8 mouse cellular contexts compared by ENCODE assay signal in genomic region chr4:107803351-107804106, GRCm38 (mm10). TPM values are rescaled to one million over a fixed set of nuclear protein-coding genes. Genes with fewer than 3 reads are reported as not detected.
A peak's percentile ranks its signal among the peaks of the same experiment; 100 is the strongest.
DNase-seq lines count a peak whose midpoint lies in the region; ATAC-seq lines count a peak whose summit lies in the region.

No protein-coding gene starts in this region.

- under 1% methylated on average over 40 of the region's 46 CpGs for WGBS in hindbrain, embryonic 12.5 days

- peaks cover 48% of the 10 kb centered on the region for H3K4me1 ChIP-seq in hindbrain, embryonic 12.5 days

- H3K9me3 ChIP-seq in hindbrain, embryonic 12.5 days (replicated peaks): no peaks in the 10 kb centered on the region

- H3K9ac ChIP-seq in hindbrain, embryonic 12.5 days: peak overlapping the region; percentile 88

- H3K27me3 ChIP-seq in hindbrain, embryonic 12.5 days: peaks cover 13% of the 10 kb centered on the region; the same call in 1 of the 2 replicates

- peak; percentile 85 for ATAC-seq in hindbrain, embryonic 12.5 days (ENCODE audit: low FRiP score)

- peak overlapping the region; percentile 96 for H3K4me2 ChIP-seq in hindbrain, embryonic 12.5 days (replicated peaks)

- H3K4me3 ChIP-seq in hindbrain, embryonic 12.5 days: peak overlapping the region; percentile 62

- DNase-seq in NIH3T3 (ENCODE audit: low read depth): peak; percentile 95
- peak; percentile 79 for DNase-seq in cerebellum, adult 9-10 months
- peak; percentile 79 for DNase-seq in forelimb bud, embryonic 11.5 days (ENCODE audit: low read depth, low spot score)
- DNase-seq in left cerebral cortex, adult 11 months (ENCODE audit: low spot score): peak; percentile 58
- peak; percentile 83 to 88 for DNase-seq in lung, postnatal 4 days
- peak; percentile 94 for DNase-seq in retina, postnatal 1 day
- DNase-seq in thymus, postnatal 36 days: peak; percentile 63 to 78

- H3K36me3 ChIP-seq in hindbrain, embryonic 12.5 days: peaks cover 25% of the 10 kb centered on the region; the same call in 1 of the 2 replicates

- H3K27ac ChIP-seq in hindbrain, embryonic 12.5 days: peak overlapping the region; percentile 97

RNA-seq across cellular contexts. Expression of gene Lrp8, which starts 1.5 kb away (rescaled TPM):
- 46.7 and 52.6 TPM in 2 replicates for polyA plus RNA-seq in hindbrain, embryonic 12.5 days (2016; fragmentation: Nextera tagmentation; extraction: Ambion mirVana)

Comparison
In these comparisons a context has a peak if more than half of its experiments do, and no peak if none do; other contexts are left out.
1. Peak in every context shown above with its lines: DNase-seq, ATAC-seq, H3K4me3 ChIP-seq and H3K27ac ChIP-seq.